Mouse (Mus musculus) hindbrain, embryonic 14.5 days (tissue): ENCODE results near the gene Lamc3. TPM values are rescaled to one million over a fixed set of nuclear protein-coding genes. Genes with fewer than 3 reads are reported as not detected.

Experiments used
- ATAC-seq: fragments of 200-750 bp; cut with Nextera tagmentation; 2 replicates; pipeline ENCODE4 v1.8.0; 2017; ENCODE audit warnings: moderate number of reproducible peaks, mild to moderate bottlenecking, moderate TSS enrichment, moderate library complexity; ENCODE audit not compliant: low FRiP score
- DNase-seq: peaks from one replicate; pipeline ENCODE4 v3.0.0-alpha.2; 2015; ENCODE audit warnings: low spot score
- H3K27ac ChIP-seq: fragments of 300-500 bp; sonication (generic); 2 replicates; pipeline ENCODE4 v1.5.1; 2014; ENCODE audit warnings: mild to moderate bottlenecking, moderate library complexity
- H3K27me3 ChIP-seq: fragments of 300-500 bp; sonication (generic); 2 replicates; pipeline ENCODE4 v1.6.1; 2014; ENCODE audit warnings: mild to moderate bottlenecking, low read length, mixed read lengths; ENCODE audit not compliant: control insufficient read depth, insufficient read depth
- H3K36me3 ChIP-seq: fragments of 300-500 bp; sonication (generic); replicated peaks from 2 replicates; pipeline ENCODE4 v1.6.1; 2014; ENCODE audit not compliant: control insufficient read depth, insufficient read depth
- H3K4me1 ChIP-seq: fragments of 300-500 bp; sonication (generic); replicated peaks from 2 replicates; pipeline ENCODE4 v1.6.1; 2014; ENCODE audit warnings: antibody characterized with exemption, low read length, mixed read lengths; ENCODE audit not compliant: control insufficient read depth, insufficient read depth
- H3K4me2 ChIP-seq: fragments of 300-500 bp; sonication (generic); replicated peaks from 2 replicates; pipeline ENCODE4 v1.6.1; 2014; ENCODE audit warnings: mild to moderate bottlenecking, moderate library complexity
- H3K4me3 ChIP-seq: fragments of 300-500 bp; sonication (generic); replicated peaks from 2 replicates; pipeline ENCODE4 v1.5.1; 2014; ENCODE audit warnings: mild to moderate bottlenecking, low read length
- H3K9ac ChIP-seq: fragments of 300-500 bp; sonication (generic); 2 replicates; pipeline ENCODE4 v1.6.1; 2014
- H3K9me3 ChIP-seq: fragments of 300-500 bp; sonication (generic); 2 replicates; pipeline ENCODE4 v1.6.1; 2016; ENCODE audit warnings: low read length; ENCODE audit not compliant: control insufficient read depth
- whole genome bisulfite sequencing: fragments of 180-500 bp; shearing (Covaris S2); extraction: QIAGEN DNeasy Blood & Tissue Kit; methylation state at CpG from one replicate; pipeline ENCODE4 v1.1.7; 2014; 5-methylcytosine and 5-hydroxymethylcytosine counted together
- polyA plus RNA-seq: library from polyadenylated mRNA; unstranded; fragments of >200 nt; fragmentation: Nextera tagmentation; extraction: Ambion mirVana; gene quantifications from 2 replicates; pipeline ENCODE4 v1.2.1, GENCODE M21; 2014

Lamc3 gene
- polyA plus RNA-seq, 1 experiment from 2014 or later = 6.1 TPM

DNA sequence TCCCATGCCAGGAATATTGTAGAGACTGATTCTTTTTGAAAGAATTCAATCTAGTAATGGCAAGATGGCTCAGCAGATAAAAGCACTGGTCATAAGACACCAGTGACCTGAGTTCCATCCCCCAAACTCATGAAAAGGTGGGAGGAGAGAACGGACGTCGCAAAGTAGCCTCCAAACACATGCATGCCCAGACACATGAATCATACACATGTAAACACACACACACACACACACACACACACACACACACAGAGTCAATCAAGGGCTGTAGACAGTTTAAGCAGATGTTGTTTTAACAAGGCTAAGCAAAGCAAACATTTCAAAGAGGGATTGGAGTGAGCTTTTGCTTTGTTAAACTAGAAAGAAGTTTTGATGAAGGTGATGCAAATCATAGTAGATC lies 77.1 kb downstream of the Lamc3 start:
- ATAC-seq = no peak
- WGBS = 87% methylated on average over 3 of the region's 3 CpGs
- H3K4me2 ChIP-seq = no peak overlapping the region

DNA sequence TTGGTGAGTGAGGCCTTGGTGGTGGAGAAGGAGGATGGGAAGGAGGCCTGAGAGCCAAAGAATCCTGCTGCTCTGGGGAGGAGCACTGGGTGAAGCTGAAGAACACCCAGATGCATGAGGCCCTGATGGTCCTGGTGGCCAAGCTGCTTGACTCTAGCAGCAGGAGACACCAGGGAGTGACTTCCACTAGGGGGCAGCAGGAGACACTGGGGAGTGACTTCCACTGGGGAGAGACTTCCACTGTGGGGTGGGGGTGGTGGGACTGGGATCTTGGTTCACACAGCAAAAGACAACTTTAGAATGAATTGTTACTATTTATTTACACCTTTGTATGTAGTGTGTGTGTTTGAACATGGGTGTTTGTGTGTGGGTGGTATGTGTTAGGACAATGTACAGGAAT lies 78.0 kb downstream of the Lamc3 start:
- Histone ChIP-seq H3K4me3 (no peak overlapping the region), H3K4me2 (no peak overlapping the region), H3K27me3 (no peaks in the 10 kb centered on the region), H3K27ac (no peak overlapping the region), H3K36me3 (0 out of 2 replicates have a peak, but pooled peaks cover 5% of the 10 kb centered on the region), H3K9me3 (no peaks in the 10 kb centered on the region), H3K4me1 (peaks cover 14% of the 10 kb centered on the region; the same call in 1 of the 2 replicates), H3K9ac (no peak overlapping the region)
- DNase-seq (no peak), ATAC-seq (no peak)

More for the DNA sequence above, 77.1 kb downstream of the Lamc3 start:
- no peaks in the 10 kb centered on the region for H3K27me3 ChIP-seq
- no peak for DNase-seq
- peaks cover 14% of the 10 kb centered on the region; the same call in 1 of the 2 replicates for H3K4me1 ChIP-seq
- no peak overlapping the region for H3K4me3 ChIP-seq
- no peak overlapping the region for H3K9ac ChIP-seq
- H3K27ac ChIP-seq = no peak overlapping the region
- 0 out of 2 replicates have a peak, but pooled peaks cover 5% of the 10 kb centered on the region for H3K36me3 ChIP-seq
- no peaks in the 10 kb centered on the region for H3K9me3 ChIP-seq

DNA sequence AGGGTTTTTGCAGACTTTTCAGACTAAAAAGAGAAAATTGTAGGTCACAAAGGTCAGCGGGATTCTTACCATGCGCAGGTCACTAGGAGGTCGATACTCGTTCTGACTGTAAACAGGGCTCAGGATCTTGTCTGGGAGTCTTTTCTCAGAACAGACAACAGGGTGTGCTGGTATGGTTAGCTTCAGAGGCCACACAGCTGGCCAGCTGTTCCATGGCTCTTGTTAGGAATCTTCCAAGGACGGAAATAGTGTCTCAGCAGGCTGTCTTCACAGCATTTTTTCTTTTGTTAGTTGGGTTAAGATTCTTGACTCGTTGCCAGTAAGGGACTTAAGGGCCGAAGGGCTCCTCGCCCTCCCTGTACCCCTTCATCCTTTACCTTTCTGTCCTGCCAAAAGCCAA lies 79.7 kb downstream of the Lamc3 start:
- Histone ChIP-seq H3K9me3 (no peaks in the 10 kb centered on the region), H3K4me1 (peaks cover 8% of the 10 kb centered on the region; the same call in 1 of the 2 replicates), H3K27ac (no peak overlapping the region), H3K4me2 (no peak overlapping the region), H3K27me3 (no peaks in the 10 kb centered on the region), H3K9ac (no peak overlapping the region), H3K36me3 (peaks cover 11% of the 10 kb centered on the region; the same call in 1 of the 2 replicates), H3K4me3 (no peak overlapping the region)
- DNase-seq (no peak), ATAC-seq (no peak)
- WGBS = 79% methylated on average over 8 of the region's 8 CpGs

DNA sequence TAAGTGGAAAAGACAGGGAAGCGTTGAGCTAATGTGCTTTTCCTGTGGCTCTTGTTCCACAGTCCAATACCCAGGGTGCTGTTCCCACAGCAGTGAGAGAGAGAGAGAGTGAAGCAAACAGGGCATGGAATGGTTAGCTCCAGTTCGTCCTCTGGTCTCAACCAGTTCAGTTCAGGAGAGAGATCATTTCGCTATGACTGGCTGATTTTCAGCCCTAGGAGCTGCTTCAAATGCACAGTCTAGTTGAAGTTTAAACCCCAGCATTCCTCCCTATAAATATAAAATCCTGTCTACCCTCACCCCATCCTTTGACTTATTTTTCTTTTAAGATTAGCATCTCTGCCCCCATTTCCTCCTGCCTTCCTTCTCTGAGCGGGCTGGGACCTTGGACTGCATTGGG lies 85.5 kb downstream of the Lamc3 start:
- no peak overlapping the region for H3K9ac ChIP-seq
- no peak for ATAC-seq
- H3K27me3 ChIP-seq = no peaks in the 10 kb centered on the region
- DNase-seq = no peak
- peaks cover 26% of the 10 kb centered on the region for H3K36me3 ChIP-seq
- 85% methylated on average over 4 of the region's 4 CpGs for WGBS
- H3K4me1 ChIP-seq = peaks cover 12% of the 10 kb centered on the region
- H3K9me3 ChIP-seq = no peaks in the 10 kb centered on the region
- no peak overlapping the region for H3K27ac ChIP-seq
- H3K4me2 ChIP-seq = no peak overlapping the region
- no peak overlapping the region for H3K4me3 ChIP-seq

DNA sequence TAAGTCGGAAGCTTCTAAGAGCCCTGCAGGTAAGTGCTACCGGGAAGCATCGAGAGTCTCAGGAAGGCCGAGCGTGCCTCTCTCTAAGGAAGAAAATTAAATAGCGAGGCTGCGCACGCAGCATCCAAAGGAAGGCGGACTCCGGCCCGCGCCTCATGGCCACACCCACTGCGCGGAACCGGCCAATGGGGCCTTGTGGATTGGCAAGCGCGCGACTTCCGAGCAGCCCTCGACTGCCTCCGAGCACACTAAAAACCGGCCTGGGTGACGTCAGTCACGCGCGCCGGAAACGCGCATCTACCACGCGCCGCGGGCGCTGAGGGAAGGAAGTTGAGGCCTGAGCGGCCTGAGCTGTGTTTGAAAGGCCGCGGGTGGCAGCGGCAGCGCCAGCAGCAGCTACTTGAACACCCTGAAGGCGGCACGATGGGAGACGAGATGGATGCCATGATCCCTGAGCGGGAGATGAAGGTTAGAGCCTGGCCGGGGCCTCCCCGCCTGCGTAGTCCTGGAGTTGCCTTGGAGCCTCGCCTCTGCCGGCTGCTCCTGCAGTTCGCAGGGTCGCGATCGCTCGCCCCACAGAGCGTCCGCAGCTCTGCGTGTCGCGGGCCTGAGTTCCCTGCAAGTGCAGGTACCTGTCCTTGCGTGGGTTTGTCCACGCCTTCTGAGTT lies 87.2 kb downstream of the Lamc3 start, which contains the start of gene Nup214:
Gene Nup214, plus strand, starts transcription at position 296 of the 668 bp plus-strand sequence.
- DNase-seq = peak; percentile 100
- Histone ChIP-seq H3K9ac (peak within 1 kb of the TSS; percentile 92), H3K27ac (peak within 1 kb of the TSS; percentile 75), H3K36me3 (peaks cover 42% of the 10 kb centered on the region), H3K9me3 (no peaks in the 10 kb centered on the region), H3K27me3 (no peaks in the 10 kb centered on the region), H3K4me3 (peak within 1 kb of the TSS; percentile 85), H3K4me1 (peaks cover 12% of the 10 kb centered on the region), H3K4me2 (peak within 1 kb of the TSS; percentile 91)
- ATAC-seq = peak; percentile 100
- under 1% methylated on average over 60 of the region's 60 CpGs for WGBS

DNA sequence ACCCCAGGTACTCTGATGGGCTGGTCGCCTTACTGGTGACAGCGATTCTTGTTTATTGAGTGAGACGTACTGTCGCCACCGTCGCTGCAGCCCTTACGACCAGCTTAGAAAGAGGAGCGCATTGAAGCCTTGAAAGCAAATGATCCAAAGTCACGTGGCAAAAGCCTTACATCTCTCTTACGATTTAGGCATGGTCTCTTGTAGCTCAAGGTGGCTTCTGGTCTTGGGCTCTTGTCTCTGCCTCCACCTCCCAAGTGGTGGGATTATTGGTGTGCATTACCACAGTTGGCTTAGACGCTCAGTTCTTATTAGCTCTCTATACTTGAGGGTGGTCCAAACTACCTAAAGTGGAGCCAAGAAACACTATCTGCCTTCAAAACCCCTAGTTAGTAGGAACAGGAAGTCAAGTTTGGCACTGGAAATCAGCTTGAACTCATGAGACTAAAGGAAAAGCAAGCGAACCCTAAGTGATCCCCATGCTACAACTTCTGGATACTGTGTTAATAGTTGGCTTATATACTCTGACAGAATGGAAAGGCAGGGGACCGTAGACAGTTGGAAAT lies 87.8 kb downstream of the Lamc3 start:
- no peak for ATAC-seq

DNA sequence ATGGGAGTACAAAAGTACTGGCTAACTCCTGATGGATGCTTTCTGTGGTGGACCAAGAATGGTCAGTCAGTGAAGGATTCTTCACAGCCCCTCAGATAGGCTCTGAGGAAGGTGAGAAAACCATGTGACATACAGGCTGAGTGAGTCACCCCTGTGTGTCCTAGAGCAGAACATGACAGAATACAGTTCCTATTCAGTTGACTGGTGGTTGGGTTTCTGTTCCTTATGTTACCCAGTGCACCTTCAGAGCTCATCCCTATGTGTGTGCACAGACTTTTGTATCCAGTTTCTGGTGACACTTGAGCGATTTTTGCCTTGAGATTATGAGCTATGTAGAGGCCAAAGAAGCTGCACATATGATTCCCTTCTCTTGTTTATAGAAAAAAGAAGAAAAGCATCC lies 100.7 kb downstream of the Lamc3 start:
- peaks cover 99% of the 10 kb centered on the region for H3K36me3 ChIP-seq
- H3K27me3 ChIP-seq = no peaks in the 10 kb centered on the region
- ATAC-seq (no peak), DNase-seq (no peak)
- H3K9ac ChIP-seq = no peak overlapping the region
- H3K4me2 ChIP-seq = no peak overlapping the region
- H3K4me1 ChIP-seq = no peaks in the 10 kb centered on the region
- WGBS = 92% methylated on average over 1 of the region's 1 CpGs
- H3K4me3 ChIP-seq = no peak overlapping the region
- H3K27ac ChIP-seq = no peak overlapping the region
- no peaks in the 10 kb centered on the region for H3K9me3 ChIP-seq

More for the DNA sequence above, 87.8 kb downstream of the Lamc3 start:
- Histone ChIP-seq H3K9me3 (no peaks in the 10 kb centered on the region), H3K36me3 (peaks cover 48% of the 10 kb centered on the region), H3K4me3 (peak overlapping the region; percentile 85), H3K27ac (peak overlapping the region; percentile 74), H3K4me1 (peaks cover 12% of the 10 kb centered on the region), H3K27me3 (no peaks in the 10 kb centered on the region), H3K9ac (peak overlapping the region; percentile 92), H3K4me2 (peak overlapping the region; percentile 91)
- 9% methylated on average over 13 of the region's 13 CpGs for WGBS
- DNase-seq = no peak

DNA sequence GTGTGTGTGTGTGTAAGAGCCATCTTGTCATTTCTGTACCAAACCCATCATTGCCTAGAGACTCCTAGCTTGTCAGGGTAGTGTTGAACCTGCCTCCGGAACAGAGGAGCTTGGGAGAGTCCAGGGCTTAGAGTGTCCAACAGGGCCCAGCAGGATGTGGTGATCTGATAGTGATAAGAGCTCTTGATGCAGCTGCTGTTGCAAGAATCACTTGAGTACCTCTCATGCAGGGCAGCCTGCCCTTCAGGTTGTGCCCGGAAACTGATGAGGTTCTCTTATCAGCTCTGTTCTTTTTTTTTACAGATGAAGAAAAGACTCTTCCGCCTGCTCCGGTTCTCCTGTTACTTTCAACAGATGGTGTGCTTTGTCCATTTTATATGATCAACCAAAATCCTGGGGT lies 103.9 kb downstream of the Lamc3 start:
- DNase-seq = no peak
- Histone ChIP-seq H3K36me3 (peaks cover 98% of the 10 kb centered on the region), H3K9me3 (no peaks in the 10 kb centered on the region), H3K27ac (no peak overlapping the region), H3K27me3 (no peaks in the 10 kb centered on the region), H3K4me1 (no peaks in the 10 kb centered on the region), H3K4me3 (no peak overlapping the region), H3K9ac (no peak overlapping the region), H3K4me2 (no peak overlapping the region)
- 97% methylated on average over 4 of the region's 4 CpGs for WGBS
- ATAC-seq = no peak

DNA sequence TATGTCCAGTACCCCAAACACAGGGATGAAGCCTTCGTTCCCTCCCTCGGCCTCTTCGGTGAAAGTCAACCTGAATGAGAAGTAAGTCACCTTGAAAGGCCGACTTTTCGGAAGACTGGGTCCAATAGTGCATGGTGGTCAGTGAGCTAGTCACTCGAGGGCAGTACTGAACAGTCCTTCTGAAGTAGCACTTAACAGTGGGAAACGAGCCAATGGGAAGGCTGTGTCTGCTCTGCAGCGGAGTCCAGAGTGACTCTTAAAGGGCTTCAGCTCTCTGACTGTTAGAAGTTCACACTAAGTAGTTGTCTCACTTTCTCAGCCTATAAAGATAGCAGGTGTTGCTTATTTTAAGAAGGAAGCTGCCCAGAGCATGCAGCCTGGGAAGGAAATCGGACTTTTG lies 107.8 kb downstream of the Lamc3 start:
- DNase-seq = no peak
- ATAC-seq = no peak
- WGBS = 94% methylated on average over 9 of the region's 9 CpGs

More for the DNA sequence above, 107.8 kb downstream of the Lamc3 start:
- H3K9ac ChIP-seq = no peak overlapping the region
- H3K4me3 ChIP-seq = no peak overlapping the region
- H3K4me1 ChIP-seq = no peaks in the 10 kb centered on the region
- no peak overlapping the region for H3K27ac ChIP-seq
- peaks cover 98% of the 10 kb centered on the region for H3K36me3 ChIP-seq
- H3K4me2 ChIP-seq = no peak overlapping the region
- no peaks in the 10 kb centered on the region for H3K27me3 ChIP-seq
- no peaks in the 10 kb centered on the region for H3K9me3 ChIP-seq
